Mouse (Mus musculus) CH12.LX (cell line): ENCODE results near the gene Fam171a2. TPM values are rescaled to one million over a fixed set of nuclear protein-coding genes. Genes with fewer than 3 reads are reported as not detected.

Source experiments
- DNase-seq: peaks from one replicate; pipeline ENCODE4 v3.0.0-alpha.2; 2013; ENCODE audit errors: extremely low read depth
- H3K27ac ChIP-seq: 2 replicates; pipeline ENCODE4 v1.5.1; 2012; ENCODE audit warnings: low read depth, mild to moderate bottlenecking, control low read depth, moderate library complexity; ENCODE audit not compliant: insufficient read depth
- H3K27me3 ChIP-seq: replicated peaks from 2 replicates; pipeline ENCODE3; 2012; ENCODE audit warnings: inconsistent platforms
- H3K36me3 ChIP-seq, 2 experiments: replicated peaks in 1 of 2; 2 replicates each; pipeline versions ENCODE3 to v1.6.1; 2012; ENCODE audit warnings: inconsistent platforms in 1 of 2, low read length in 1 of 2, mild to moderate bottlenecking in 1 of 2, mixed read lengths in 1 of 2, moderate library complexity in 1 of 2; ENCODE audit not compliant: control insufficient read depth in 1 of 2, insufficient read depth in 1 of 2
- H3K4me1 ChIP-seq, 2 experiments: 2 replicates each; pipeline ENCODE4 v1.6.1; 2012; ENCODE audit warnings: inconsistent platforms in 1 of 2, moderate library complexity in 1 of 2; ENCODE audit not compliant: insufficient read depth in 2 of 2, control insufficient read depth in 1 of 2
- H3K4me2 ChIP-seq: 2 replicates; pipeline ENCODE4 v1.6.1; 2012; ENCODE audit warnings: low read depth, mild to moderate bottlenecking, control low read depth; ENCODE audit not compliant: poor library complexity, insufficient read depth, severe bottlenecking
- H3K4me3 ChIP-seq, 3 experiments: fragments of 150-350 bp in 1 of 3; sonication (generic) in 1 of 3; replicated peaks in 1 of 3; 2 replicates each; pipeline versions ENCODE3 to v1.5.1; 2011 to 2012; ENCODE audit warnings: low read depth in 2 of 3, low read length in 2 of 3, mild to moderate bottlenecking in 2 of 3, moderate library complexity in 2 of 3, control low read depth in 1 of 3, improper control_type of control experiment in 1 of 3, inconsistent platforms in 1 of 3, mixed read lengths in 1 of 3; ENCODE audit not compliant: poor library complexity in 1 of 3
- H3K79me2 ChIP-seq: replicated peaks from 2 replicates; pipeline ENCODE4 v1.6.1; 2012; ENCODE audit warnings: mild to moderate bottlenecking, moderate library complexity; ENCODE audit not compliant: control insufficient read depth, poor library complexity, insufficient read depth, severe bottlenecking; ENCODE audit errors: extremely low read depth
- H3K9ac ChIP-seq: 2 replicates; pipeline ENCODE4 v1.6.1; 2012; ENCODE audit warnings: low read depth, mild to moderate bottlenecking, control low read depth, moderate library complexity; ENCODE audit not compliant: insufficient read depth
- H3K9me3 ChIP-seq: replicated peaks from 2 replicates; pipeline ENCODE3; 2012; ENCODE audit warnings: low read length, inconsistent platforms, mixed read lengths
- BHLHE40 ChIP-seq: IDR thresholded peaks from 2 replicates; pipeline ENCODE4 v1.6.1; 2011; ENCODE audit warnings: mild to moderate bottlenecking, low read depth, low read length, improper control_type of control experiment
- CTCF ChIP-seq, 2 experiments: IDR thresholded peaks in 1 of 2; conservative IDR thresholded peaks in 1 of 2; 2 replicates each; pipeline ENCODE4 v1.5.1; 2011 to 2012; ENCODE audit warnings: low read depth in 2 of 2, low read length in 2 of 2, improper control_type of control experiment in 1 of 2, inconsistent platforms in 1 of 2, mild to moderate bottlenecking in 1 of 2, moderate library complexity in 1 of 2
- EP300 ChIP-seq: IDR thresholded peaks from 2 replicates; pipeline ENCODE4 v1.6.1; 2011; ENCODE audit warnings: low read length, improper control_type of control experiment
- HCFC1 ChIP-seq: IDR thresholded peaks from 2 replicates; pipeline ENCODE4 v1.6.1; 2012; ENCODE audit warnings: low read depth, mild to moderate bottlenecking, inconsistent platforms, low read length, improper control_type of control experiment
- JUND ChIP-seq: conservative IDR thresholded peaks from 2 replicates; pipeline ENCODE4 v1.6.1; 2011; ENCODE audit warnings: low read depth, low read length, improper control_type of control experiment
- KAT2A ChIP-seq: IDR thresholded peaks from 2 replicates; pipeline ENCODE4 v1.6.1; 2012; ENCODE audit warnings: low read length, improper control_type of control experiment, inconsistent platforms; ENCODE audit not compliant: insufficient replicate concordance
- MEF2A ChIP-seq: IDR thresholded peaks from 2 replicates; pipeline ENCODE4 v1.6.1; 2014; ENCODE audit warnings: low read depth, mild to moderate bottlenecking, inconsistent platforms, low read length, improper control_type of control experiment, borderline replicate concordance
- NRF1 ChIP-seq: IDR thresholded peaks from 2 replicates; pipeline ENCODE4 v1.6.1; 2014; ENCODE audit warnings: low read depth, mild to moderate bottlenecking, inconsistent platforms, low read length, improper control_type of control experiment, moderate library complexity
- POLR2A ChIP-seq: IDR thresholded peaks from 2 replicates; pipeline ENCODE4 v1.6.1; 2011; ENCODE audit warnings: low read depth, mild to moderate bottlenecking, improper control_type of control experiment, low read length
- TBP ChIP-seq: conservative IDR thresholded peaks from 2 replicates; pipeline ENCODE4 v1.6.1; 2011; ENCODE audit warnings: low read depth, low read length, improper control_type of control experiment
- USF1 ChIP-seq: IDR thresholded peaks from 2 replicates; pipeline ENCODE4 v1.6.1; 2014; ENCODE audit warnings: low read depth, mild to moderate bottlenecking, inconsistent platforms, low read length, improper control_type of control experiment
- ZC3H11A ChIP-seq: IDR thresholded peaks from 2 replicates; pipeline ENCODE4 v1.6.1; 2012; ENCODE audit warnings: low read depth, mild to moderate bottlenecking, inconsistent platforms, low read length, improper control_type of control experiment
- ZKSCAN1 ChIP-seq: IDR thresholded peaks from 2 replicates; pipeline ENCODE4 v1.6.1; 2012; ENCODE audit warnings: low read depth, inconsistent platforms, low read length, improper control_type of control experiment, borderline replicate concordance
- dilution Hi-C: fragments of 300-500 bp; cut with MboI; formaldehyde crosslinking; loops from 2 replicates; pipeline ENCODE4 v1.14.3; 2020; ENCODE audit warnings: low sequenced_read_pairs; ENCODE audit not compliant: extremely low pct_unique_long_range_greater_than_20kb, extremely low pct_ligation_motif_present
- in situ Hi-C: fragments of 300-500 bp; cut with MboI; formaldehyde crosslinking; loops from 3 replicates; pipeline ENCODE4 v1.14.3; 2019; ENCODE audit warnings: low sequenced_read_pairs, low pct_ligation_motif_present, low pct_unique_long_range_greater_than_20kb, mixed read lengths
- polyA plus RNA-seq: library from polyadenylated mRNA; unstranded; fragments of >175 nt; gene quantifications from 2 replicates; pipeline ENCODE4 v1.2.1, GENCODE M21; 2012; ENCODE audit warnings: low read depth; ENCODE audit not compliant: insufficient read length
- total RNA-seq, 2 experiments: library from RNA; depleted of rRNA; stranded (reverse); fragments of 300-350 nt in 1 of 2; fragments of >200 nt in 1 of 2; gene quantifications; 2 replicates each; pipeline ENCODE4 v1.2.3; 2012 to 2014

Gene Fam171a2
- total and polyA plus RNA-seq, 3 experiments: not detected

GRCm38 (mm10) chr11:102475027-102475426 is 27.5 kb upstream of the Fam171a2 start:
- Histone ChIP-seq H3K9ac (no peak overlapping the region), H3K9me3 (no peaks in the 10 kb centered on the region), H3K27ac (no peak overlapping the region), H3K27me3 (no peaks in the 10 kb centered on the region), H3K4me1 (peaks cover 2 to 3% of the 10 kb centered on the region in 2 experiments), H3K4me3 (no peak overlapping the region), H3K36me3 (peaks cover 30 to 65% of the 10 kb centered on the region in 2 experiments), H3K4me2 (no peak overlapping the region), H3K79me2 (no peaks in the 10 kb centered on the region)
- in situ Hi-C loops: no loop called here
- DNase-seq: no peak
- dilution Hi-C loops: no loop called here
- TF ChIP-seq TBP (no peak), POLR2A (no peak), NRF1 (no peak), HCFC1 (no peak), EP300 (no peak), KAT2A (no peak), ZC3H11A (no peak)

GRCm38 (mm10) chr11:102469648-102470357 is 22.3 kb upstream of the Fam171a2 start, which contains the start of gene Itga2b:
TSS of gene Itga2b (minus strand) at chr11:102470122.
- no peak for TF ChIP-seq ZKSCAN1
- TF ChIP-seq JUND: no peak
- no peak for TF ChIP-seq BHLHE40
- TF ChIP-seq USF1: no peak
- TF ChIP-seq MEF2A: no peak
- no peak for TF ChIP-seq CTCF (conservative IDR thresholded peaks at IDR 0.05 in 1 of 2, IDR thresholded peaks at IDR 0.05 in 1 of 2; ENCODE audit: low read depth in 2 of 2, low read length in 2 of 2)
- DNase-seq: no peak
- Histone ChIP-seq H3K27ac (no peak within 1 kb of the TSS), H3K4me2 (no peak within 1 kb of the TSS), H3K4me1 (peaks cover 9 to 20% of the 10 kb centered on the region in 2 experiments), H3K9me3 (no peaks in the 10 kb centered on the region), H3K36me3 (peaks cover 0 to 24% of the 10 kb centered on the region in 2 experiments), H3K9ac (no peak within 1 kb of the TSS), H3K27me3 (peaks cover 19% of the 10 kb centered on the region), H3K79me2 (no peaks in the 10 kb centered on the region), H3K4me3 (no peak within 1 kb of the TSS)
- in situ Hi-C loops (no loop called here), dilution Hi-C loops (no loop called here)
